Mouse (Mus musculus) urinary bladder, postnatal 10 days (tissue): Measurements from ENCODE around the gene Pip4k2a.
"Not testable (repeated sequence)": the region's sequence is repeated elsewhere in the genome, so short reads cannot be mapped to it uniquely, and the experiment has no call there.

Experiments
- DNase-seq: peaks from one replicate; pipeline ENCODE4 v3.0.0; 2022; ENCODE audit warnings: low spot score

The Pip4k2a gene

GRCm38 (mm10) chr2:18897742-18898256, 100.1 kb downstream of the Pip4k2a start:
- DNase-seq, result no peak

- DNase-seq, result no peak
These were observed 101.9 kb downstream of the Pip4k2a start for GRCm38 (mm10) chr2:18896015-18896414.

- DNase-seq, result not testable (repeated sequence)
These were observed 104.6 kb downstream of the Pip4k2a start for GRCm38 (mm10) chr2:18893336-18893735.

- no peak for DNase-seq
These were observed 105.9 kb downstream of the Pip4k2a start for GRCm38 (mm10) chr2:18891991-18892537.

GRCm38 (mm10) chr2:18890227-18891001, 107.5 kb downstream of the Pip4k2a start:
- no peak for DNase-seq

- no peak for DNase-seq
These were observed 113.6 kb downstream of the Pip4k2a start for GRCm38 (mm10) chr2:18884277-18884676.

GRCm38 (mm10) chr2:18874626-18875025, 123.3 kb downstream of the Pip4k2a start:
- DNase-seq, result no peak

- DNase-seq, result no peak
These were observed 123.9 kb downstream of the Pip4k2a start for GRCm38 (mm10) chr2:18874063-18874462.

GRCm38 (mm10) chr2:18873440-18873839, 124.5 kb downstream of the Pip4k2a start:
- DNase-seq, result no peak

- DNase-seq, result peak; percentile 30
These were observed 125.1 kb downstream of the Pip4k2a start for GRCm38 (mm10) chr2:18872797-18873196.

- DNase-seq, result no peak
These were observed 126.8 kb downstream of the Pip4k2a start for GRCm38 (mm10) chr2:18871087-18871486.

- DNase-seq, result no peak
These were observed 130.9 kb downstream of the Pip4k2a start for GRCm38 (mm10) chr2:18867069-18867468.

- DNase-seq, result no peak
These were observed 133.2 kb downstream of the Pip4k2a start for GRCm38 (mm10) chr2:18864719-18865118.

GRCm38 (mm10) chr2:18861607-18862158, 136.2 kb downstream of the Pip4k2a start:
- no peak for DNase-seq

- no peak for DNase-seq
These were observed 137.2 kb downstream of the Pip4k2a start for GRCm38 (mm10) chr2:18860686-18861085.

- no peak for DNase-seq
These were observed 140.0 kb downstream of the Pip4k2a start for GRCm38 (mm10) chr2:18857952-18858351.

GRCm38 (mm10) chr2:18856461-18856860, 141.5 kb downstream of the Pip4k2a start:
- no peak for DNase-seq

- no peak for DNase-seq
These were observed 142.7 kb downstream of the Pip4k2a start for GRCm38 (mm10) chr2:18855246-18855645.

- no peak for DNase-seq
These were observed 144.6 kb downstream of the Pip4k2a start for GRCm38 (mm10) chr2:18853345-18853744.

- no peak for DNase-seq
These were observed 147.3 kb downstream of the Pip4k2a start for GRCm38 (mm10) chr2:18850657-18851056.

- DNase-seq, result no peak
These were observed 149.8 kb downstream of the Pip4k2a start for GRCm38 (mm10) chr2:18848074-18848629.

GRCm38 (mm10) chr2:18842527-18842926, 155.4 kb downstream of the Pip4k2a start:
- DNase-seq, result no peak

- no peak for DNase-seq
These were observed 156.9 kb downstream of the Pip4k2a start for GRCm38 (mm10) chr2:18841051-18841450.
